Mouse (Mus musculus): ENCODE measurements around the gene Hoxd9.

- no peak for TF ChIP-seq GATA1 (IDR thresholded peaks at IDR 0.05; ENCODE audit: borderline replicate concordance, low read length)
- TF ChIP-seq FLI1 (IDR thresholded peaks at IDR 0.05; ENCODE audit: low read length) = no peak
These were observed 42.6 kb upstream of the Hoxd9 start for GRCm38 (mm10) chr2:74654743-74655419.

Data from megakaryocyte, embryonic 14.5 days (primary cell).